Mouse (Mus musculus) ES-Bruce4 (cell line): Measurements from ENCODE around the gene Ccdc144b. TPM values are rescaled to one million over a fixed set of nuclear protein-coding genes. Genes with fewer than 3 reads are reported as not detected.

Source experiments
- H3K27ac ChIP-seq: 2 replicates; pipeline ENCODE4 v1.5.1; 2012; ENCODE audit warnings: low read length, inconsistent platforms; ENCODE audit not compliant: insufficient read depth
- H3K27me3 ChIP-seq: 2 replicates; pipeline ENCODE4 v1.6.1; 2012; ENCODE audit warnings: mild to moderate bottlenecking, low read length, inconsistent platforms; ENCODE audit not compliant: control insufficient read depth, poor library complexity, insufficient read depth, severe bottlenecking
- H3K36me3 ChIP-seq: 2 replicates; pipeline ENCODE4 v1.6.1; 2012; ENCODE audit warnings: inconsistent platforms, mild to moderate bottlenecking, low read length, moderate library complexity; ENCODE audit not compliant: control insufficient read depth, poor library complexity, insufficient read depth, severe bottlenecking
- H3K4me1 ChIP-seq: one replicate; pipeline ENCODE4 v1.8.1; 2011; ENCODE audit warnings: low read length; ENCODE audit not compliant: control insufficient read depth, insufficient read depth
- H3K4me3 ChIP-seq: 2 replicates; pipeline ENCODE4 v1.5.1; 2011; ENCODE audit warnings: low read depth, mild to moderate bottlenecking, low read length
- H3K9ac ChIP-seq: 2 replicates; pipeline ENCODE4 v1.6.1; 2012; ENCODE audit warnings: low read depth, mild to moderate bottlenecking, inconsistent platforms; ENCODE audit not compliant: poor library complexity, severe bottlenecking
- H3K9me3 ChIP-seq: replicated peaks from 2 replicates; pipeline ENCODE4 v1.6.1; 2012; ENCODE audit warnings: mild to moderate bottlenecking, low read length, inconsistent platforms; ENCODE audit not compliant: control insufficient read depth, poor library complexity, insufficient read depth, severe bottlenecking
- CTCF ChIP-seq: IDR thresholded peaks from one replicate; pipeline ENCODE4 v1.8.1; 2011; ENCODE audit warnings: low read depth, low read length
- EP300 ChIP-seq: IDR thresholded peaks from 2 replicates; pipeline ENCODE4 v1.6.1; 2011; ENCODE audit warnings: low read depth, low read length; ENCODE audit not compliant: insufficient read depth
- POLR2A ChIP-seq: IDR thresholded peaks from one replicate; pipeline ENCODE4 v1.8.1; 2011; ENCODE audit warnings: low read length; ENCODE audit not compliant: insufficient read depth
- polyA plus RNA-seq: library from polyadenylated mRNA; stranded (reverse); fragments of >200 nt; gene quantifications from 2 replicates; pipeline ENCODE4 v1.2.4, GENCODE M21; 2011; ENCODE audit warnings: low read depth; ENCODE audit not compliant: missing spikeins, insufficient read depth, insufficient read length

Gene Ccdc144b
- polyA plus RNA-seq, 1 experiment = not detected

- H3K9ac ChIP-seq = no peak overlapping the region
- TF ChIP-seq EP300 (no peak), POLR2A (no peak), CTCF (no peak)
- H3K9me3 ChIP-seq = no peaks in the 10 kb centered on the region
- no peaks in the 10 kb centered on the region for H3K4me1 ChIP-seq
- H3K27me3 ChIP-seq = no peaks in the 10 kb centered on the region
- no peaks in the 10 kb centered on the region for H3K36me3 ChIP-seq
- no peak overlapping the region for H3K4me3 ChIP-seq
- H3K27ac ChIP-seq = no peak overlapping the region
These were observed 89.9 kb downstream of the Ccdc144b start for GRCm38 (mm10) chr3:35963401-35963800.

- H3K9ac ChIP-seq = no peak overlapping the region
- no peaks in the 10 kb centered on the region for H3K36me3 ChIP-seq
- no peaks in the 10 kb centered on the region for H3K27me3 ChIP-seq
- H3K9me3 ChIP-seq = no peaks in the 10 kb centered on the region
- H3K27ac ChIP-seq = no peak overlapping the region
- H3K4me1 ChIP-seq = no peaks in the 10 kb centered on the region
- H3K4me3 ChIP-seq = no peak overlapping the region
- no peak for TF ChIP-seq POLR2A
- TF ChIP-seq CTCF = no peak
- no peak for TF ChIP-seq EP300
These were observed 90.4 kb downstream of the Ccdc144b start for GRCm38 (mm10) chr3:35962967-35963366.

Other genes with a start within 250 kb of the Ccdc144b start
- gene Dcun1d1, start 116.1 kb downstream of the Ccdc144b start, polyA plus RNA-seq = 78.8 and 86.1 TPM in 2 replicates
- 32.0 and 32.9 TPM in 2 replicates for gene Mccc1, start 52.9 kb downstream of the Ccdc144b start, polyA plus RNA-seq
- 27.1 and 27.5 TPM in 2 replicates for gene Acad9, start 12.4 kb upstream of the Ccdc144b start, polyA plus RNA-seq
- gene D3Ertd254e, start 97.5 kb upstream of the Ccdc144b start, polyA plus RNA-seq = 7.8 and 11.7 TPM in 2 replicates
- not detected in 2 replicates for gene Qrfpr, start 168.8 kb upstream of the Ccdc144b start, polyA plus RNA-seq